Mouse (Mus musculus): Measurements from ENCODE around the gene Rpl9-ps1. TPM values are rescaled to one million over a fixed set of nuclear protein-coding genes. Genes with fewer than 3 reads are reported as not detected.

The Rpl9-ps1 gene
- polyA plus RNA-seq, 1 experiment from 2014 or later = not detected

DNA sequence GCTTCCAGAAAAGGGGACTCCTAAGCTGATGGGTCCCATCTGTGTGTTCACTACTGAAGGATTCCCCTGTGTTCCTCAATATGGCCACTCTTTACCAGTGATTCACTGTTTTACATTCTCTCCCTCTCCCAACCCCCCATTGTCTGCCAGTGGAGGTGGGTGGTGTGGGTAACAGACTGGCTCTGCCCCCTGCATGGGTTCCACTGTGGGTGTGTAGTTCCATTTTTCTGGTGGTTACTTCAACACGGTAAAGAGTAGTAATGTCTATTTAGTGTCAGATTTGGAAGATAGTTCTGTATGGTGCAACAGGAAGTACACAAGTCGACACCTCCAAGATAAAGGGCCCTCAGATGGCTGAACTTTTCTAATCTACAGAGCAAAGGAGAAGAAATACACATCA, 4.2 kb downstream of the Rpl9-ps1 start:
- no peak overlapping the region for H3K4me2 ChIP-seq
- H3K9ac ChIP-seq = no peak overlapping the region
- H3K4me3 ChIP-seq = no peak overlapping the region
- H3K9me3 ChIP-seq = no peaks in the 10 kb centered on the region
- H3K27me3 ChIP-seq = no peaks in the 10 kb centered on the region
- no peaks in the 10 kb centered on the region for H3K4me1 ChIP-seq
- no peaks in the 10 kb centered on the region for H3K36me3 ChIP-seq
- WGBS = 79% methylated on average over 2 of the region's 2 CpGs
- no peak overlapping the region for H3K27ac ChIP-seq
- no peak for ATAC-seq (ENCODE audit: insufficient number of reproducible peaks, insufficient read depth, low FRiP score, low TSS enrichment, low read depth)

- no peak overlapping the region for H3K4me3 ChIP-seq
- no peaks in the 10 kb centered on the region for H3K27me3 ChIP-seq
- no peak overlapping the region for H3K4me2 ChIP-seq
- H3K27ac ChIP-seq = no peak overlapping the region
- ATAC-seq (ENCODE audit: insufficient number of reproducible peaks, insufficient read depth, low FRiP score, low TSS enrichment, low read depth) = no peak
- no peaks in the 10 kb centered on the region for H3K36me3 ChIP-seq
- H3K4me1 ChIP-seq = no peaks in the 10 kb centered on the region
- H3K9me3 ChIP-seq = no peaks in the 10 kb centered on the region
- no peak overlapping the region for H3K9ac ChIP-seq
- 71% methylated on average over 5 of the region's 5 CpGs for WGBS
These were observed 5.3 kb downstream of the Rpl9-ps1 start for GRCm38 (mm10) chr11:83640141-83640540.

- Histone ChIP-seq H3K4me1 (no peaks in the 10 kb centered on the region), H3K4me2 (no peak overlapping the region), H3K9ac (no peak overlapping the region), H3K9me3 (no peaks in the 10 kb centered on the region), H3K36me3 (no peaks in the 10 kb centered on the region), H3K4me3 (no peak overlapping the region), H3K27me3 (no peaks in the 10 kb centered on the region), H3K27ac (no peak overlapping the region)
- WGBS = 55% methylated on average over 3 of the region's 3 CpGs
- ATAC-seq (ENCODE audit: insufficient number of reproducible peaks, insufficient read depth, low FRiP score, low TSS enrichment, low read depth) = no peak
These were observed 5.9 kb downstream of the Rpl9-ps1 start for GRCm38 (mm10) chr11:83639533-83639932.

- H3K4me1 ChIP-seq = no peaks in the 10 kb centered on the region
- WGBS = 59% methylated on average over 2 of the region's 2 CpGs
- H3K9ac ChIP-seq = no peak overlapping the region
- H3K9me3 ChIP-seq = no peaks in the 10 kb centered on the region
- no peaks in the 10 kb centered on the region for H3K27me3 ChIP-seq
- no peaks in the 10 kb centered on the region for H3K36me3 ChIP-seq
- no peak overlapping the region for H3K4me2 ChIP-seq
- ATAC-seq (ENCODE audit: insufficient number of reproducible peaks, insufficient read depth, low FRiP score, low TSS enrichment, low read depth) = no peak
- H3K27ac ChIP-seq = no peak overlapping the region
- H3K4me3 ChIP-seq = no peak overlapping the region
These were observed 6.5 kb downstream of the Rpl9-ps1 start for GRCm38 (mm10) chr11:83638934-83639333.

- Histone ChIP-seq H3K4me2 (no peak overlapping the region), H3K27me3 (no peaks in the 10 kb centered on the region), H3K9me3 (no peaks in the 10 kb centered on the region), H3K9ac (no peak overlapping the region), H3K36me3 (no peaks in the 10 kb centered on the region), H3K27ac (no peak overlapping the region), H3K4me3 (no peak overlapping the region), H3K4me1 (no peaks in the 10 kb centered on the region)
- no peak for ATAC-seq (ENCODE audit: insufficient number of reproducible peaks, insufficient read depth, low FRiP score, low TSS enrichment, low read depth)
- WGBS = 71% methylated on average over 1 of the region's 1 CpGs
These were observed 8.6 kb downstream of the Rpl9-ps1 start for GRCm38 (mm10) chr11:83636742-83637235.

DNA sequence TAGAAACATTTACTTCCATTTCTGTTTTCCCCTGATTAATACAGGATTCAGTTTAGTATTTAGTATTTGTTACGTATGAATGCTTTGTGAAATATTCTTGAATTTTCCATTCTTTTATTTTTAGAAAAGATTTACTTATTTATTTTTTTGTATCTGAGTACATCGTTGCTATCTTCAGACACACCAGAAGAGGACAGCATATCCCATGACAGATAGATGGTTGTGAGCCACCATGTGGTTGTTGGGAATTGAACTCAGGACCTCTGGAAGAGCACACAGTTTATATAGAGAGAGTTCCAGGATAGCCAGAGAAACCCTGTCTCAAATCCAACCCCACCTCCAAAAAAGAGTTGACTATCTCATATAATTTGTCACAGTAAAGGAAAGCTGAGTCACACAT, 10.5 kb downstream of the Rpl9-ps1 start:
- Histone ChIP-seq H3K4me2 (no peak overlapping the region), H3K4me1 (no peaks in the 10 kb centered on the region), H3K9ac (no peak overlapping the region), H3K4me3 (no peak overlapping the region), H3K9me3 (no peaks in the 10 kb centered on the region), H3K27ac (no peak overlapping the region), H3K36me3 (no peaks in the 10 kb centered on the region), H3K27me3 (no peaks in the 10 kb centered on the region)
- ATAC-seq (ENCODE audit: insufficient number of reproducible peaks, insufficient read depth, low FRiP score, low TSS enrichment, low read depth) = no peak
- 92% methylated on average over 2 of the region's 2 CpGs for WGBS

GRCm38 (mm10) chr11:83634425-83634824, 11.0 kb downstream of the Rpl9-ps1 start:
- Histone ChIP-seq H3K9me3 (no peaks in the 10 kb centered on the region), H3K4me3 (no peak overlapping the region), H3K4me1 (no peaks in the 10 kb centered on the region), H3K27ac (no peak overlapping the region), H3K27me3 (no peaks in the 10 kb centered on the region), H3K4me2 (no peak overlapping the region), H3K9ac (no peak overlapping the region), H3K36me3 (no peaks in the 10 kb centered on the region)
- WGBS = 69% methylated on average over 4 of the region's 4 CpGs
- no peak for ATAC-seq (ENCODE audit: insufficient number of reproducible peaks, insufficient read depth, low FRiP score, low TSS enrichment, low read depth)

DNA sequence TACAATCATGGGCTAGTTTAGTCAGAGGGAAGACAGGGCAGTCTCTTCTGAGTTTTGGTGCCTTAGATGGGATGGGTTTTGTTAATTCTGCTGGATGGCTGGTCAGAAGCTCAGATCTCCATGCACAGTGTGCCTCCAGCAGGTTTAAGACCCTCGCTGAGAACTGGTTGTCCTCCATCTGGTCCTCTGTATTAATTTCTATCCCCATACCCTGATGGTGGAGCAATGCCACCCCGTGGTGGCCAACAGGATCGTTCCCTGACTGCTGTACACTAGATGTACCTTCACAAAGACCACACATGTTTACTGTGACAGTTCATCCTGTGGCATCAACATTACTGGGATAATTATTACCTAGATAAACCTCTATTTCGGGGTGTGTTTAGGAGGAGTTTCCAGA, 12.7 kb downstream of the Rpl9-ps1 start:
- Histone ChIP-seq H3K4me3 (no peak overlapping the region), H3K4me1 (no peaks in the 10 kb centered on the region), H3K4me2 (no peak overlapping the region), H3K36me3 (no peaks in the 10 kb centered on the region), H3K9me3 (no peaks in the 10 kb centered on the region), H3K27me3 (no peaks in the 10 kb centered on the region), H3K27ac (no peak overlapping the region), H3K9ac (no peak overlapping the region)
- WGBS = 61% methylated on average over 4 of the region's 4 CpGs
- no peak for ATAC-seq (ENCODE audit: insufficient number of reproducible peaks, insufficient read depth, low FRiP score, low TSS enrichment, low read depth)

- H3K4me2 ChIP-seq = no peak overlapping the region
- ATAC-seq (ENCODE audit: insufficient number of reproducible peaks, insufficient read depth, low FRiP score, low TSS enrichment, low read depth) = no peak
- 81% methylated on average over 2 of the region's 2 CpGs for WGBS
- H3K4me1 ChIP-seq = no peaks in the 10 kb centered on the region
- H3K27ac ChIP-seq = no peak overlapping the region
- H3K9ac ChIP-seq = no peak overlapping the region
- no peaks in the 10 kb centered on the region for H3K27me3 ChIP-seq
- H3K36me3 ChIP-seq = no peaks in the 10 kb centered on the region
- H3K9me3 ChIP-seq = no peaks in the 10 kb centered on the region
- H3K4me3 ChIP-seq = no peak overlapping the region
These were observed 14.4 kb downstream of the Rpl9-ps1 start for GRCm38 (mm10) chr11:83631065-83631464.

- Histone ChIP-seq H3K9me3 (no peaks in the 10 kb centered on the region), H3K36me3 (no peaks in the 10 kb centered on the region), H3K4me1 (no peaks in the 10 kb centered on the region), H3K27me3 (no peaks in the 10 kb centered on the region), H3K4me2 (no peak overlapping the region), H3K9ac (no peak overlapping the region), H3K27ac (no peak overlapping the region), H3K4me3 (no peak overlapping the region)
- ATAC-seq (ENCODE audit: insufficient number of reproducible peaks, insufficient read depth, low FRiP score, low TSS enrichment, low read depth) = no peak
- 100% methylated on average over 1 of the region's 1 CpGs for WGBS
These were observed 14.8 kb downstream of the Rpl9-ps1 start for GRCm38 (mm10) chr11:83630630-83631029.

DNA sequence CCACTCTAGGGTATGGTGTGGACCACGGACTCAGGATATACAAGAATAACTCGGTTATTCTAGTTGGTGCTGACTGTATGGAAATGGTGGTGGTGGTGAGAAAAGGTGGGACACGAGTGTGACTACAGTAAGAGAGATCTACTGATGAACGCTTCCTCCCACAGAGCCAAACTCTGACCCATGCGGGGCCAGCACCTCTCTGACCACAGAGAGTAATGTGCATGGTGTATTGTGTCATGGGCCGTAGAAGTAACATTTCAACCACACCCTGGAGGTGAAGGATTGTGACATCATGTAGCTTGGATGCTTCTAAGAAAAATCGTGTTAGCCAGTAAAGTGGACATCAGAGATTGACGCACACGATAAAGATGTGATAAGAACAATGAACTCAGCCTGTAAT, 16.6 kb downstream of the Rpl9-ps1 start:
- H3K27me3 ChIP-seq = no peaks in the 10 kb centered on the region

DNA sequence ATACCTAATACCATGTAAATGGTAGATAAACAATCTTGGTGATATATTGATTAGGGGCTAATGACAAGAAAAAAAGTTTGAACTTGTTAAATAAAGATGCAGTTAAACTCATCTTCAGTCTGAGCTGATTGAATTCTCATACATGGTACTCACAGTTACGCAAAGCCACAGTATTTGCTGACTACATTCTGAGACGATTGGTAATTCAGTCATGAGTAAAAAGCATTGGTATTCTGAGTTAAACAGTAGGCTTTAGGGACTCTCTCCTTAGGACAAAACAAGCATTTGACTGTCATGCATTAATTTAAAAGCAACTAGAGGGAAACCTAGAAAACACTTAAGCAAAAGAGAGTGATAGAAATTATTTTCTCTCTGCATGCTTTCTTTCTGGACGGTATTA, 21.8 kb downstream of the Rpl9-ps1 start:
- Histone ChIP-seq H3K27ac (no peak overlapping the region), H3K4me3 (no peak overlapping the region), H3K4me1 (no peaks in the 10 kb centered on the region), H3K9ac (no peak overlapping the region), H3K27me3 (no peaks in the 10 kb centered on the region), H3K4me2 (no peak overlapping the region), H3K9me3 (no peaks in the 10 kb centered on the region), H3K36me3 (no peaks in the 10 kb centered on the region)
- no peak for ATAC-seq (ENCODE audit: insufficient number of reproducible peaks, insufficient read depth, low FRiP score, low TSS enrichment, low read depth)
- 84% methylated on average over 3 of the region's 3 CpGs for WGBS

More for the DNA sequence above, 16.6 kb downstream of the Rpl9-ps1 start:
- no peak for ATAC-seq (ENCODE audit: insufficient number of reproducible peaks, insufficient read depth, low FRiP score, low TSS enrichment, low read depth)
- Histone ChIP-seq H3K36me3 (no peaks in the 10 kb centered on the region), H3K9ac (no peak overlapping the region), H3K4me1 (no peaks in the 10 kb centered on the region), H3K4me3 (no peak overlapping the region), H3K9me3 (no peaks in the 10 kb centered on the region), H3K27ac (no peak overlapping the region), H3K4me2 (no peak overlapping the region)
- 86% methylated on average over 9 of the region's 9 CpGs for WGBS

DNA sequence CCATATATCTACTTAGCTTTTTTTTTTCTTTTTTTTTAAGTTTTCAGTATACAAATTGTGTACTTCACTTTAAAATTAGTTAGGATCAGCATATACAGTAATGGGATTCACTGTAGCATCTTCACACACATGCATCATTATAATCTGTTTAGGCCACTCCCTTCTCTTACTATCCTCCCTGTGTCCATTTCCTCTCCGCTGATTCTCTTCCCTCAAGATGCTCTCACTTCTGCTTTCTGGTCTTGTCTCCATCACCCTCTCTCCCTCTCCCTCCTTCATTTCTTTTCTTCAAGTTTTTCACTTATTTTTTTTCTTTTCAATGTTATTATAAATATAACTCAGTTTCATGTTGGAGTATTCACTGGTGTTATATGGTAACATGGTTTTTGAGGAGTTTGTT, 26.4 kb downstream of the Rpl9-ps1 start:
- no peaks in the 10 kb centered on the region for H3K4me1 ChIP-seq

More for the DNA sequence above, 26.4 kb downstream of the Rpl9-ps1 start:
- Histone ChIP-seq H3K9ac (no peak overlapping the region), H3K36me3 (no peaks in the 10 kb centered on the region), H3K27ac (no peak overlapping the region), H3K9me3 (no peaks in the 10 kb centered on the region), H3K4me2 (no peak overlapping the region), H3K4me3 (no peak overlapping the region), H3K27me3 (no peaks in the 10 kb centered on the region)
- WGBS = 92% methylated on average over 1 of the region's 1 CpGs
- ATAC-seq (ENCODE audit: insufficient number of reproducible peaks, insufficient read depth, low FRiP score, low TSS enrichment, low read depth) = no peak

Measured in embryonic facial prominence, embryonic 13.5 days (tissue).